Mouse (Mus musculus) limb, embryonic 14.5 days (tissue): Measurements from ENCODE around the gene Pygm. TPM values are rescaled to one million over a fixed set of nuclear protein-coding genes. Genes with fewer than 3 reads are reported as not detected.

Experiments
- ATAC-seq: fragments of 200-750 bp; cut with Nextera tagmentation; 2 replicates; pipeline ENCODE4 v1.8.0; 2017; ENCODE audit warnings: low read depth, moderate number of reproducible peaks, moderate TSS enrichment; ENCODE audit not compliant: low FRiP score
- DNase-seq: peaks from one replicate; pipeline ENCODE4 v3.0.0-alpha.2; 2015; ENCODE audit warnings: low spot score
- H3K27ac ChIP-seq: fragments of 300-500 bp; sonication (generic); replicated peaks from 2 replicates; pipeline ENCODE4 v1.5.1; 2014; ENCODE audit warnings: low read depth, mild to moderate bottlenecking, low read length, moderate library complexity, mixed read lengths
- H3K27me3 ChIP-seq: fragments of 300-500 bp; sonication (generic); 2 replicates; pipeline ENCODE4 v1.6.1; 2014; ENCODE audit warnings: low read length, mixed read lengths; ENCODE audit not compliant: control insufficient read depth, insufficient read depth
- H3K36me3 ChIP-seq: fragments of 300-500 bp; sonication (generic); 2 replicates; pipeline ENCODE4 v1.6.1; 2014; ENCODE audit warnings: mild to moderate bottlenecking, low read length, moderate library complexity, mixed read lengths; ENCODE audit not compliant: control insufficient read depth, insufficient read depth
- H3K4me1 ChIP-seq: fragments of 300-500 bp; sonication (generic); 2 replicates; pipeline ENCODE4 v1.6.1; 2014; ENCODE audit warnings: antibody characterized with exemption, low read length, mixed read lengths; ENCODE audit not compliant: control insufficient read depth, insufficient read depth
- H3K4me2 ChIP-seq: fragments of 300-500 bp; sonication (generic); replicated peaks from 2 replicates; pipeline ENCODE4 v1.6.1; 2014; ENCODE audit warnings: low read depth, mild to moderate bottlenecking, low read length, moderate library complexity; ENCODE audit not compliant: severe bottlenecking
- H3K4me3 ChIP-seq: fragments of 300-500 bp; sonication (generic); replicated peaks from 2 replicates; pipeline ENCODE4 v1.5.1; 2014; ENCODE audit warnings: low read length
- H3K9ac ChIP-seq: fragments of 300-500 bp; sonication (generic); 2 replicates; pipeline ENCODE4 v1.6.1; 2014; ENCODE audit warnings: mild to moderate bottlenecking, low read depth, low read length, moderate library complexity; ENCODE audit not compliant: severe bottlenecking
- H3K9me3 ChIP-seq: fragments of 300-500 bp; sonication (generic); 2 replicates; pipeline ENCODE4 v1.6.1; 2016; ENCODE audit warnings: low read length; ENCODE audit not compliant: control insufficient read depth
- POLR2A ChIP-seq: fragments of 200-500 bp; IDR thresholded peaks from 2 replicates; pipeline ENCODE4 v1.8.0; 2012; ENCODE audit warnings: inconsistent platforms, mild to moderate bottlenecking, moderate library complexity, borderline replicate concordance; ENCODE audit not compliant: insufficient read depth, insufficient read length; ENCODE audit errors: extremely low read depth
- WGBS: fragments of 180-500 bp; shearing (Covaris S2); extraction: QIAGEN DNeasy Blood & Tissue Kit; methylation state at CpG from one replicate; pipeline ENCODE4 v1.1.7; 2014; 5-methylcytosine and 5-hydroxymethylcytosine counted together
- polyA plus RNA-seq, 2 experiments: library from polyadenylated mRNA; depleted of rRNA in 1 of 2; stranded (reverse) in 1 of 2; unstranded in 1 of 2; fragments of >200 nt; fragmentation: Nextera tagmentation in 1 of 2; extraction: Ambion mirVana in 1 of 2; gene quantifications; 2 replicates each; pipeline versions ENCODE4 v1.2.1 to v1.2.3; 2012 to 2014

The Pygm gene
- polyA plus RNA-seq, 2 experiments: 22.8 to 23.9 TPM

- H3K36me3 ChIP-seq: no peaks in the 10 kb centered on the region
- no peak overlapping the region for H3K4me2 ChIP-seq
- DNase-seq: no peak
- peaks cover 4% of the 10 kb centered on the region; the same call in 1 of the 2 replicates for H3K27me3 ChIP-seq
- no peak overlapping the region for H3K27ac ChIP-seq
- no peak for TF ChIP-seq POLR2A
- 56% methylated on average over 10 of the region's 14 CpGs for WGBS
- H3K4me3 ChIP-seq: no peak overlapping the region
- no peak overlapping the region for H3K9ac ChIP-seq
- no peaks in the 10 kb centered on the region for H3K4me1 ChIP-seq
- ATAC-seq: no peak
- no peaks in the 10 kb centered on the region for H3K9me3 ChIP-seq
Measured at GRCm38 (mm10) chr19:6412798-6413197, 28.6 kb downstream of the Pygm start.

GRCm38 (mm10) chr19:6415454-6415853 lies 31.3 kb downstream of the Pygm start:
- H3K36me3 ChIP-seq: no peaks in the 10 kb centered on the region
- TF ChIP-seq POLR2A: no peak
- no peak overlapping the region for H3K27ac ChIP-seq
- no peaks in the 10 kb centered on the region for H3K9me3 ChIP-seq
- DNase-seq (no peak), ATAC-seq (no peak)
- no peak overlapping the region for H3K9ac ChIP-seq
- H3K27me3 ChIP-seq: peaks cover 28% of the 10 kb centered on the region
- no peak overlapping the region for H3K4me3 ChIP-seq
- 51% methylated on average over 6 of the region's 6 CpGs for WGBS
- no peak overlapping the region for H3K4me2 ChIP-seq
- H3K4me1 ChIP-seq: peaks cover 4% of the 10 kb centered on the region; the same call in 1 of the 2 replicates

GRCm38 (mm10) chr19:6416124-6416770 lies 32.0 kb downstream of the Pygm start:
- Histone ChIP-seq H3K4me2 (no peak overlapping the region), H3K4me3 (no peak overlapping the region), H3K9ac (no peak overlapping the region), H3K27me3 (peaks cover 36% of the 10 kb centered on the region), H3K4me1 (peaks cover 4% of the 10 kb centered on the region; the same call in 1 of the 2 replicates), H3K9me3 (no peaks in the 10 kb centered on the region), H3K36me3 (no peaks in the 10 kb centered on the region), H3K27ac (no peak overlapping the region)
- ATAC-seq (no peak), DNase-seq (no peak)
- TF ChIP-seq POLR2A: no peak
- WGBS: 10% methylated on average over 9 of the region's 9 CpGs

GRCm38 (mm10) chr19:6416894-6417761 lies 32.9 kb downstream of the Pygm start:
- no peak overlapping the region for H3K27ac ChIP-seq
- TF ChIP-seq POLR2A: no peak
- H3K36me3 ChIP-seq: no peaks in the 10 kb centered on the region
- H3K4me2 ChIP-seq: no peak overlapping the region
- 78% methylated on average over 11 of the region's 12 CpGs for WGBS
- no peak for DNase-seq
- peaks cover 39% of the 10 kb centered on the region for H3K27me3 ChIP-seq
- no peak overlapping the region for H3K4me3 ChIP-seq
- H3K4me1 ChIP-seq: peaks cover 4% of the 10 kb centered on the region; the same call in 1 of the 2 replicates
- H3K9ac ChIP-seq: no peak overlapping the region
- no peaks in the 10 kb centered on the region for H3K9me3 ChIP-seq
- no peak for ATAC-seq

- ATAC-seq (peak; percentile 91), DNase-seq (peak; percentile 82)
- 0% methylated on average over 12 of the region's 46 CpGs for WGBS
- Histone ChIP-seq H3K4me1 (peaks cover 4% of the 10 kb centered on the region; the same call in 1 of the 2 replicates), H3K36me3 (no peaks in the 10 kb centered on the region), H3K4me3 (peak within 1 kb of the TSS; percentile 51), H3K4me2 (peak within 1 kb of the TSS; percentile 96), H3K9ac (peak within 1 kb of the TSS; percentile 46), H3K9me3 (no peaks in the 10 kb centered on the region), H3K27ac (no peak within 1 kb of the TSS), H3K27me3 (peaks cover 40% of the 10 kb centered on the region)
- TF ChIP-seq POLR2A: no peak
Measured at GRCm38 (mm10) chr19:6418233-6418879, 34.2 kb downstream of the Pygm start, which contains the start of gene Nrxn2. Nrxn2 (plus strand) TSS chr19:6418731.
